Mouse (Mus musculus): ENCODE results near the gene Clcf1. TPM values are rescaled to one million over a fixed set of nuclear protein-coding genes. Genes with fewer than 3 reads are reported as not detected.
A peak's percentile ranks its signal among the peaks of the same experiment; 100 is the strongest.

Clcf1 gene
- total RNA-seq (2021): under 1 TPM; 0.88 to 0.90 TPM
- long read RNA-seq, experiment 1: 0 reads
- long read RNA-seq, experiment 2: 0 reads

DNA sequence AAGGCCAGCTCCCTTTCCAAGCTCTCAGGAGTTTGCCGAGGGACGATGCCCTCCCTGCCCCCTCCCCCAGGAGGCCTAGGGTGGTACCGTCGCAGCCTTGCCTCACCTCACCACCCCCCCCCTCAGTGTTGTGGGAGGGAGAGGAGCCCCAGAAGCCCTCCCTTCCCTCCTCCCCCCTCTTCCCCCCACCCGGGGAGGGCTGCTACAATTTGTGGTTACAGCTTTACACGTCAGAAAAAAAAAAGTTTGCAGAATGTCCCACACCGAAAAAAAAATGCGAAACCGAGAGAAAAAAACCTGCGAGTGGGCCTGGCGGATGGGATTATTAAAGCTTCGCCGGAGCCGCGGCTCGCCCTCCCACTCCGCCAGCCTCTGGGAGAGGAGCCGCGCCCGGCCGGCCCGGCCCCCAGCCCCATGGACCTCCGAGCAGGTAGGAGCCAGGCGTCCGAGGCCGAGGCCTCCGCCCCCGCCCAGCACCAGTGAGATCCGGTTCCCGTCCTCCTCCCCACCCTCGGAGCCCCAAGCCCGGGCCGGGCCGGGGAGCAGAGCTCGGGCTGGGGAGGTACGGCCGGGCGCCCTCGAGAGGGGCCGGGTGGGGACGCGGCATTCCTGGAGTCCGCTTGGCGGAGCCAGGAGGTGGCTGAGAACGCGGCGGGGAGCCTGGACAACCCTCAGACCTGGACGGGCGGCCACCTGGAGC lies at the start of gene Clcf1, which contains the start of gene AC109138.7:
Gene Clcf1 (plus strand): TSS at position 168 of the 700 bp plus-strand sequence.
Gene AC109138.7 (plus strand): TSS at position 287 of the 700 bp plus-strand sequence.
- DNase-seq (ENCODE audit: low spot score in 2 of 2): no peak

DNA sequence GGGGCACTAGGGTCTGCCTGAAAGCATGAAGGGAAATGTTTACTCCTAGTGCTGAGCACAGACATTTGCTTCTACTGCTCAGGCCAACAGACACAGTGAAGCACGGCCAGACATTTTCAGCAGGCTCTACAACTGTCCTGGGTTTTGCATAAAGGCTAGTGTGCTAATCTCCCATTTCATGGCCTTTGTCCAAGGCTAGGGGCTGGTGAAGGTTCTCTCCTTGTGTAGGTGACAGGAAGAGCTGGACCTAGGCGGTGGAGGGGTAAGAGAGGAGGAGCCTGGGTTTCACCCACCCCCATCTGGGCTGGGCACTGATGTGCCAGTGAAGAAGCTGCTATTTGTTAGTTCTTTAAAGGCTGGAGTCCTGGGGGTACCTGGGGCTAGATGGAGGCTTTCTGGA lies 49.3 kb upstream of the Clcf1 start:
- no peak for DNase-seq (ENCODE audit: low spot score in 2 of 2)

DNA sequence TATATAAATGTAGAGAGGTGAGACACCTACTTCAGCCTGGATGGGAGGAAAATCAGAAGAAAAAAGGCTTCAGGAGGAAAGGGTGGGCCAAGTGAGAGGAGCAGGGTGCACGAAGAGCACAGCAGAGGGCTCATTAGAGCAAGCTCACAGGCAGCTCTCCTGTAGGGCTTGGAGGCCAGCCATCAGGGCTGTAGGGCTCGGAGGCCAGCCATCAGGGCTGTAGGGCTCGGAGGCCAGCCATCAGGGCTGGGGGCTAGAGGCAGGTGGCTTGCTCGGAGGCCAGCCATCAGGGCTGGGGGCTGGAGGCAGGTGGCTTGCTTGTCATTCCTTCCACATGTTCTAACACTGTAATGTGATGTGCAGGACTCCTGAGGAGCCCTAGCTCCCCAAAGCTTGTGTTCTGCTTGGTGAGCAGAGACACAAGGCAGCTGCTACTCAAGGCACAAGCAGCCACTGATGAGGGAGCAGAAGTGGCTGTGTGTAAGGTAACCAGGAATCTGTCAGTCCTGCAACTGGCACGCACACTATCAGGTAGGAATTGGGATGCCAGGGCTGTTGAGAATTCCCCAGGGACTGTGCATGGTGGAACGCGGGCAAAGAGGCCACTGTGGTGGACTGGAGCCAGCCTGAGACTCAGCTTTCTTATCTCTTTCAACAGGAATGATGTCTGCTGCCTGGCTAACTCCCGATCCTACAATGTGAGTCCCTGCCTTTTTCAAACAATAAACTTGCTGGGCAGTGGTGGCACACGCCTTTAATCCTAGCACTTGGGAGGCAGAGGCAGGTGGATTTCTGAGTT lies 47.2 kb upstream of the Clcf1 start:
- DNase-seq (ENCODE audit: low spot score in 2 of 2): no peak

DNA sequence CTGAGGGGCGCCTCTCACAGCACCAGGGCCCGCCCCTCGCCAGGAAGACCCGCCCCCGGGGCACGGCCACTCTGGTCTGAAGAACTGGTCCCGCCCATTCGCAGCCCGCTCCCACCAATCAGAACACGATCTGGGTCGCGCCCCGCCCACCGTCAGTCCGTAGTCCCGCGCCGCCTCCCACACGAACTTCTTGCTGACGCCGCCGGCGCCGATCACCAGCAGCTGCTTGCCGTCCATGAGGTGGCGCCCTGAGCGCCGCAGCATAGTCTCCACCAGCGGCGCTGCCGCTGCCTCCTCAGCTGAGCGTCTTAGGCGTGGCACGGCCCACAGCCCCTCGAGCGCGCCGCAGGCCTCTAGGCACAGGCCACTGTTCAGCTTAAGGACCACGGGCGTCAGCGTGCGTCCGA lies 44.7 kb upstream of the Clcf1 start:
- DNase-seq (ENCODE audit: low spot score in 2 of 2): peak; percentile 100

DNA sequence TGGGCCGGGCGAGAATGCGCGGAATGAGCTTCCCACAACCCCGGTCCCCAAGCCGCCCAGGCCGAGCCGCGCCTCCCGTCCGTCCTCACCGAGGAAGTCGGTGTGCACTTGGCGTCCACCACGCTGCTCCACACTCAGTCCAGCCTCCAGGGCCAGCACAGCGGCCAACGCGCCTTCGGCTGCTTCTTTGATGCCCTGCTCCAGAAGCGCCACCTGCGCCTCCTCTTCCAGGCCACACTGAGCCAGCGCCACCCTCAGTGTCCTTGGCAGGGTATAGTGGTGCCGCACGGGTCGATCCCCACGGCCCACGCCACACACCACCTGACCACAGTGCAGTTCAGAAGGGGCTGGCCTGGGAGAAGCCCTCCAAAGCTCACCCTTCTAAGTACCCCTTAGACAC lies 44.2 kb upstream of the Clcf1 start:
- DNase-seq (ENCODE audit: low spot score in 2 of 2): no peak

DNA sequence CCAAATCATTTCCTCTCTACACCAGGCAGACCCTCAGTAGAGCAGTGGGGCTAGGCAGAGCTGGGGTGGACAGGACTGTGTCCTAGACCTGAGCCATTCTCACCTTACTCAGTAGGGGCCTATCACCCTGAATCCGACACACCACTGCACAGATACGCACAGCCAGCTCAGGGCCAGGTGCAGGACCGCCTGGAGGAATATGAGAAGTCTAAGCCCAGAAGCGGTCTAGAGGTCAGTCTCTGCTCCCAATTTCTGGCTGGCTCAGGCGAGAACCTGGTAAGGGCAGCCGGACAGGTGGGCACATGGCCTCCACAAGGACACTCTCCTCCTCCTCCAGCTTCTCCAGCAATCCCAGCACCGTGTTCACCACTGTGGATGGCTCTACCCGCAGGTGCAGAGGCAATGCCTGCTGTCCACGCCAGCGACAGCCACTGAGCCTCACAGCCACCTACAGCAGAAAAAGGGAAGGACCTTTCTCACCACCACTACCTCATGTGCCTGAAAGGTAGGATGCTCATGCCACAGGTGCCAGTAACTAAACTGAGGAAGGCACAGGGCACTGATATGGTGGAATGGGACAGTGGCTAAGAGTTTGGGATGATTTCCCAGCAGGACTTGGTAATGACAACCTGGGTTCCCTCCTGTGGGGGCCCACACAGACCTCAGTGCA lies 43.2 kb upstream of the Clcf1 start:
- no peak for DNase-seq (ENCODE audit: low spot score in 2 of 2)

DNA sequence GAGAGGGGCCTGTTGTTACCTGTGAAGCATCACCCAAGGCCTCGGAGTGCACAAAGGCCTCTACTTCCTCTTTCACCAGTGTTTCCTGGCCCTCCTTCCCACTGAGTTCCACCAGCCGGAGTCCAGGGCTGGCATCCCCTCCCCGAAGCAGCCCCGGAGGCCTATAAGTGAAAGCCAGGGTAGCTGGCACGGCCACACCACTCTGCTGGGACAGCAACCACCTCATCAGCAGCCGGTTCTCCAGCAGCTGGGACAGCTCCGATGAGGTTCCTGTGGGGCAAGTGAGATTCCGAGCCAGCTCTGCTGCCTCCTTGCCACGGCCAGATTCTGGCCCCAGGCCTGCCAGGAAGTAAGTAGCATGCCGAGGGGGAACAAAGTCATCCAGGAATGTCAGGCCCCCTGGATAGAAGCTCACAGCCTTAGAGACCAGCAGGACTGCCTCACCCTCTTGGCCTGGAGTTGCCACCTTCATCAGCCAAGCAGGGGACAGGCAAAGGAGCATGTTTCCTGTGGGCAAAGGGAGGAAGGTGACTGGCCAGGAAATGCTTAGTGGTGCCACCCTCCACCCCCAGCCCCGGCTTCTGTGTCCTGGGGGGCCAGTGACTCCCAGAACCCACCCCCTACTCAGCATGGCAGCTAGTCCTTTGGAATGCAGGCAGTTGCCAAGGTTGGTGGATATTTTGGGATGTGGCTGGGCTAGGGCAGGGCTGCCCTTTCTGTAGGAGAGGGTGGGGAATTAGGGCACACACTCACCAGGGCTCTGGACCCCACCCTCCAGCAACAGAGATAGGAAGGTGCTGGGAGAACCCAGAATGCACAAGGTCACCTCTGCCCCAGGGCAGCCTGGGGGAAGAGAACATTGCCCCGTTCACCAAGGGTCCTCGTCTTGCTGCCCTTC lies 42.4 kb upstream of the Clcf1 start:
- no peak for DNase-seq (ENCODE audit: low spot score in 2 of 2)

DNA sequence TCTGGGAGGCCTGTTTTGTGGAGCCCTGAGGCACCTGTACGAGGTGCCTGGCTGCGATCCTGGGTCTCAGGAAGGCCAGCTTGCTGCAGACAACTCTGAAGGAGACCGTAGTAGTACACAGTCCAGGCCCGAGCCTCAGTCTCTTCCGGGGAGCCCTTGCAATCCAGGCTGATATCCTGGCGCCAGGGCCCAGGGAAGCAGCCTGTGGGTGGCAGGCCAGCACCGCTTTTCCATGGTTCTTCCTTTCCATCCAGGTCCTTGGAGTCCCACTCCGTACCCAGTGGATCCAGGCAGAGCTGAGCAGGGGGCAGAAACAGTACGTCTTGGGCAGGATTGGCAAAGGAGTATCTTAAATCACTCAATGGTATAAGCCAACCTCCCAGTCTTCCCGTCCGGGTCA lies 41.1 kb upstream of the Clcf1 start:
- DNase-seq (ENCODE audit: low spot score in 2 of 2): no peak

DNA sequence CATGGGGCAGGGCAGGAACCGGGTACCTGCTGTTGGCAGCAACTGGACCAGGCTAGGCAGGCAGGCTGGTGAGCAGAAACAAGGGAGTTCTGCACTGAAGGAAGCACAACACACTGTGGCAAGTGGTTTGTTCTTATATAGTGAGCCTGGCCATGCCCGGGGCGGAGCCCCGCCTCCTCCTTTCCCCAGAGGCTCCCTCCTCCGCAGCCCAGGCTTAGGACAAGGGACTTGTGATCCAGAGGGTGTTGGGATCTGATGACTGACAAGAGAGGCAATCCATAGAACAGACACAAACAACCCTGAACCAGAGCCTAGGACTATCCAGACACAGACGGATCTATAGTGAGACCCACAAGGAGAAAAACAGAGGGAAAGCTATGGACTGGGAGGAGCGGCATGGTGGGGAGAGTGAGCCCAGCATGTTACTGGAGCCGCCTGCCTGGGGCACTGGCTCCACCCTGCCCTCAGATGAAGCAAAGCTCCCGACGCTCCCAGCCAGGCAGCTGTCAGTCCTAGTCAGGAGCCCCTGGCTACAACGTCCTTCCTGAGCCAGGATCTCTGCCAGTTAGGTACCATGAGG lies 38.6 kb upstream of the Clcf1 start, which contains the start of gene Carns1:
Gene Carns1 (minus strand): TSS at position 112 of the 580 bp plus-strand sequence.
- no peak for DNase-seq (ENCODE audit: low spot score in 2 of 2)

DNA sequence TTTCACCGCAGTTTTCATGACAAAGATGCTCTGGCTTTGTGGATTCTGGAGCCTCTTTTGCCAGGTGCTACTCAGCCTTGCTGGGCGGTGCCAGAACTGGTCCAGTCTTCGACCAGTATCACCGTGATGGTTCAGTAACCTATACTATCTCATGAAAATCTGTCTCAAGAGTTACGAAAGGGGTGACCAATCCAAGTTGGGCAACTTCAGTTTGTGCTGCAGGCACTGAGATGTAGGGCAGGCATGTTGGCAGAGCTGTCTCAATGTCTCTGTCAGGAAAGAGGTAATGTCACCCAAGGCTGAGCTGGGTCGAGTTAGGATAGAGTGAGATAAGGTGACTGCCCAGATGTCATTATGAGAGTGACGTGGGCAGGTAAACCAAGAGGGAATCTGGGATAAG lies 33.6 kb upstream of the Clcf1 start:
- DNase-seq (ENCODE audit: low spot score in 2 of 2): no peak

DNA sequence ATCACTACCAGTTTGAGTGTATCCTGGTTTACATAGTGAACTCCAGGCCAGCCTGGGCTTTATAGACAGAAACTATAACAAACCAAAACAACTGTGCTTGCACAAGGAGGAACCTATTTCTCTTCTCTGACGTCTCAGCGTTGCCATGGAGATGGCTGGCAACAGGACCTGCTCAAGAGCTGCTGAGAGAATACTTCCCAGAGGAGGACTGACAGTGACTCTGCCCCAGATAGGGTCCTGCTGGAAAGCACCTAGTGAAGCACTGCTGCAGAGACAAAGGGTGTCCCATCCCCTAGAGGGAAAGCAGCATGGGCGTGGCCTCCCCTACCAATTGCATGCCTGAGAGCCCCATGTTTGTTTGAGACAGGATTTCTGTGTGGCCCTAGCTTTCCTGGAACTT lies 32.1 kb upstream of the Clcf1 start:
- peak in 1 of 2 experiments; percentile 76 for DNase-seq (ENCODE audit: low spot score in 2 of 2)

DNA sequence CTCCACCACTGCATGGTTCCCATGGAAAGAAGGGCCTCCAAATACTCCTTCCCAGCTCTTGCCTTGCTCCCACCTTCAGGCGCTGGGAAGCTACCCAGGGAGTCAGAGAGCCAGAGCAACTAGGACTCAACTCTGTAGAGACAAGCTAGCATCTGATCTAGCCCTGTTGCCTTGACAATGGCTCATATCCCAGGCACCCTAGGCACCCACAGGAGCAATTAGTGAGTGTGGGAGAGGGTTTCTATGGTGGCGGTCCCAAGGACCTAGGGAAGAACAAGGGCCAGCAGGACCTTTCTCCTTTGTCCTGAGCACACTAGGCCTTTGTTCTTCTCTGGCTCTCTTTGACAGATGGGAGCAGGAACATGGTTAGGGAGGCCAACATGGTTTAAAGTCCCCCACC lies 30.3 kb upstream of the Clcf1 start:
- DNase-seq (ENCODE audit: low spot score in 2 of 2): no peak

DNA sequence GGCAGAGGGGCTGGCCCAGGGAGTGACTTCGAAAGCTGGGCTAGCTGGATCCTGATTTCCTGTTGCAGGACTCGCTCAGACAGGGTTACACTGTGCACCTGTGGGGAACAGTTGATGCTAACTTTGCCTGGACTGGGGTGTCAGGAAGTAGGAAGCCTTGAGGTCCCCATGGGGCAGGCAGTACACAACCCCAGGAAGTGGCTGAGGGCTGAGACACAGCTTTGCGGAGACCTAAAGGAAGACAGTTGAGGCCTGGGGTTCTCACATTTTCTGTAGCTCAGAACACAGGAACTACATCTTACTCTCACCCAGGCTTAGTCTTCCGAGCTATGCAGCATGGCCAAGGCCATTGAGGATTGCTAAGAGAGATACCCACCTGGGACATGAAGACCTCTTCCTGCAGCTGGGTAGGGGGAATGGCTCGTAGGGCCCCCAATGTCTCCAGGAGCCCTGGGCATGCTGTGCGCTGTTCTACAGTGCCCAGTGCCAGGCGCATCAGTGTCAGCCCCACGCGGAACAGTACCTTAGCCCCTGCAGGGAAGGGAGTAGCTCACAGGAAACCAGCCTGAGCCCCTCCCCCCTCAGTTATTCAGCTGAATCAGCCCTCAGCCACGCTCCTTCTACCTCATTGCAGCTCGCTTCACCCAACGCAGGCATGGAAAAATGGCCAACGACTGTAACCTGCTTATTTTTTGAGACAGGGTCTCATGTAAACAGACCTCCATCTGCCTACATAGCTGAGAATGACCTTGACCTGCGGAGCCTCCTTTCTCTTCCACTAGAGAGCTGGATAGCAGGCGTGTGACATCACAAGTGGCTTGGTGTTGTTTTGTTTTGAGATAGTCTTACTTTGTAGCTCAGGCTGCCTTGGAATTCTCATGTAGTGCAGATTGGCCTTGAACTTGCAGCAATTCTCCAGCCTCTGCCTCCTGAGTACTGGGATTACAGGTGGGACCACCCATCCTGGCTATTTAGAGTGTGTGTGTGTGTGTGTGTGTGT lies 28.8 kb upstream of the Clcf1 start:
- no peak for DNase-seq (ENCODE audit: low spot score in 2 of 2)

DNA sequence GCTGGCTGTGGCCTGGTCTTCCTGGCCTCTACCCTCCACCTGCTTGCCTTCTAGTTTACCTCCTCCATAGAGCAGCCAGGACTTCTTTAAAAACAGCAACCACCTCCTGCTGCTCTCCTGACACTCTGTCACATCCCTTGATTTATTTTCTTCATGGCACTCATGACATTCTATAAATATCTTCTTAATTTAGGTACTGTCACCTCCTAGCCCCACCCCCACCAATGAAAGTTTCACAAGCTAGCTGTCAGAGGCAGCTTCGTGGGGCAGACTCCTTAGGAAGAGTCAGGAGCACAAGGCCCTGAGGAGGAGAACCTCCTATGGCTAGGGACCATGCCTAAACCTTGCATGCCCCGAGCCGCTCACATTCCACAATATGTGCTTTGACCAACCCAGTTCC lies 26.7 kb upstream of the Clcf1 start:
- no peak for DNase-seq (ENCODE audit: low spot score in 2 of 2)

DNA sequence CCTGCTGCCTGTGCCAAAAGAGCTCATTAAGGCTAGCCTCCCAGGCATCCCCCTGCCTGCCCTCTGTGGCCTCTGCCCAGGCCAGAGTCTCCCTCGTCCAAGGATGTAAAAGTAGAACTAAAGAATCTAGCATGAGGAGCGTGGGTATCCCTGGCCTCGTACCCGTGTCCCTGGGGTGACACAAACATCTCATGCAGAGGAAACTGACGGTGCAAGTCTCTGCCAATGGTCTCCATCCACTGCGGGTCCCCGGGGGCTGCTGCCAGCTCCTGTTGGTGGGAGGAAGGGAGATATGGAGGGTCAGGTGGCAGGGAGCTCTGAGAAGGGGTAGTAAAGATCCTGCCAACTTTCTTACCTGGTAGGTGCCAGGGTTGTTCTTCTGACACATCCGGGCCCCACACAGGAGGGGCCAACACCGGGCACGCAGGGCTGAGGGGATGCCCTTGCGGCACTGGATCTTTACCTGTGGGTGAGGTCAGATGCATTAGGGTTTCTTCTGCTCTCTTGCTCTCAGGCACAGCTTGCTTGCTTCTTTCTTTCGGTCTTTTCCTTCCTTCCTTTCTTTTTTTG lies 24.9 kb upstream of the Clcf1 start:
- DNase-seq (ENCODE audit: low spot score in 2 of 2): no peak

DNA sequence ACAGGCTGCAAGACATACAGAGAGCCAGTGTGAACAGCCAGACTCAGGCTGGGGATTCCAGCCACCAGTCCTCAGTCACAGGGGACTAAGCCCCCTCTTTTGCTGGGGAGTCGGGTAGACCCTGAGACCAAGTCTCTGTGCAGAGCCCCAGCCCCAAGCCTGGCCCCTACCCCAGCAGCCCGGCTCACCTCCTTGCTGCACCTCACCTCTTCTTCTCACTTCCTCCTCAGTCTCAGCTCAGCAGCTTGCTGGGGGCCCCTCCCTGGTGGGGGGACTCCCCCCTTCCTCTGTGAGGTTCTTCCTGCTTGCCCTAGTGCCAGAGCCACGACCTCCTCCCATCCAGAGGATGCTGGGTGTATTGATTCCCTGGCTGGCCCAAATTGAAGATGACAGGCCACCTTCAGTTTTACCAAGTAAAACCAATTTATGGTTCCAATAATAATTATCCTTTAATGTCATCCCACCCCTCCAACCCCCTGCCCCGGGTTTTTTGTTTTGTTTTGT lies 23.2 kb upstream of the Clcf1 start, which contains the start of gene Tbc1d10c:
Gene Tbc1d10c (minus strand): TSS at position 454 of the 504 bp plus-strand sequence.
- DNase-seq (ENCODE audit: low spot score in 2 of 2): no peak

DNA sequence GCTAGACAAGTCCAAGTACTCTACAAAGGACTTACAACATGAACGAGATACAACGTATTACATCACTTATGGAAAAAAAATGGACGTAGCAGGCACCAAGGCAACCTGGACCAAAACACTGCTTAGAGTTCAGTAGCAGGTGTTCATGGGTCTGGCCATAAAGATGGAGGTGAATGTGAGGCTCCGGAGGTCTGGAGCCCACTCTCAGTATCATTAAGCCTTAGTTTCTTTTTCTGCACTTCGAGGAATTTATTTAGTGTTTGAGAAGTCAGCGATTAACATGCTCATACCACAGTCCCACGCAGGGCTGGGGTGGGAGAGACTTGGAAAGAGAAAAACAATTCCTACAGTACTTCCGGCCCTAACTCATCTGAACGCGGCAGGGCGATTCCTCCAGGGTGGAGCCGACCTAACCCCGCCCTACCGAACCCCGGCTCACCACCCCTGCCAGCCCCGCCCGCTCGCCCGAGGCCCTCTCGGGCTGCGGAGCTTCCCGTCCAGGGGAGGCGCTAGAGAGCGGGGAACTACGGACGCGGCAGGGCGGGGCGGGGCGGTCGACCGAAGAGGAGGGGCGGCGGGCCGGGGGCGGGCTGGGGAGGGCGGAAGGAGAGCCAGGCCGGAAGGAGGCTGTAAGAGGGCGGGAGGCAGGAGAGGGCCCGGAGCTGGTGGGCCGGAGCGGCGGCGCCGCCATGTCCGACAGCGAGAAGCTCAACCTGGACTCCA lies 22.3 kb upstream of the Clcf1 start, which contains the start of gene Ppp1ca:
Gene Ppp1ca (plus strand): TSS at position 538 of the 723 bp plus-strand sequence.
- DNase-seq (ENCODE audit: low spot score in 2 of 2): peak; percentile 87 to 93

Measured in layer of hippocampus, postnatal 14 days (tissue).